Mouse (Mus musculus) testis, adult 2 months (tissue): Measurements from ENCODE around the gene Zc3h14.

Experiments
- CTCF ChIP-seq: fragments of 200-500 bp; IDR thresholded peaks from 2 replicates; pipeline ENCODE4 v1.5.1; 2012; ENCODE audit warnings: low read depth, mild to moderate bottlenecking, inconsistent platforms, low read length, moderate library complexity; ENCODE audit not compliant: control insufficient read depth, insufficient read depth, insufficient replicate concordance
- POLR2A ChIP-seq: fragments of 200-500 bp; IDR thresholded peaks from 2 replicates; pipeline ENCODE4 v1.6.1; 2012; ENCODE audit warnings: low read depth, mild to moderate bottlenecking, inconsistent platforms, low read length, moderate library complexity; ENCODE audit not compliant: control insufficient read depth

DNA sequence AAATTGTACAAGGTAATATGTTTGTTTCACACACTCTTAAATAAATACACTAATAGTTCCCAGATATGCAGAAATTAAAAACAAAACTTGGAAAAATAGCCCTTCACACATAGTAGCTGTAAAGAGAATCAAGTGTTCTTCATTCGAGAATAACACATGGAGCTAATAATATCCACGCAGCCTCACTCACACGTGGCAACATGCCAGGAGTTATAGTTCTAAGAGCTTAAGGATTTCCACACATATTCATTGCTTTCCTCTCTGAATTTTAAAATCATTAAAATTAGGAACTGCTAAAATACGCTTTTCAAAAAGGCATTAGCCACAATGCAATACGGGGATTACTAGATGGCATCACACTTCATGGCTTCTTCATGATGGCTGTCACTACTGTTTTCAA, 49.6 kb upstream of the Zc3h14 start:
- TF ChIP-seq CTCF (no peak), POLR2A (no peak)
